Mouse (Mus musculus) gastrocnemius, postnatal 4 days (tissue): ENCODE results near the gene Gcgr. TPM values are rescaled to one million over a fixed set of nuclear protein-coding genes. Genes with fewer than 3 reads are reported as not detected.
"Not testable (repeated sequence)": the region's sequence is repeated elsewhere in the genome, so short reads cannot be mapped to it uniquely, and the experiment has no call there.

Experiments
- DNase-seq, 2 experiments: peaks; one replicate each; pipeline ENCODE4 v3.0.0; 2021 to 2022; ENCODE audit warnings: low spot score in 2 of 2, mixed read lengths in 2 of 2
- total RNA-seq, 2 experiments: library from RNA; stranded (reverse); gene quantifications; 2 replicates each; pipeline ENCODE4 v1.2.3; 2021

The Gcgr gene
- total RNA-seq, 2 experiments from 2014 or later: 0.26 TPM; not detected in 1

GRCm38 (mm10) chr11:120505661-120506060 is 24.8 kb upstream of the Gcgr start:
- DNase-seq: no peak

DNA sequence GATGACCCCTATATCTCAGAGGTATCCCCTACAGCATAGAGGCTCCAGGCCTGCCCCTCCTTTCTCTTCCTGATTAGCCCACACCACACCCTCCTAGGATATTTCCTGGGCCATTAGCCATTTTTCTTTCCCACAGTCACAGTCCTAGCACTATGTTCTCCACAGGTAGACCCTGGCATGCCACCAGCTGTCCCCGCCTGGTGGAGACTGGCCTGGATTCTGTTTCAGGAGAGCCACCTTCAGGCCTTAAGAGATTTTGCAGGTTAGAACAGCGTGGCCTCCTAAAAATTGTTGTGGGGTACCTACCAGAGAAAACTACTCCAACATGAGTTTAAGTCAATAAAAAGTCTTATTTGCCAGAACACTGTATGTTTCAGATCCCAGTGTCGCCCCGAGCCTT is 23.6 kb upstream of the Gcgr start:
- no peak for DNase-seq

GRCm38 (mm10) chr11:120507611-120508289 is 22.7 kb upstream of the Gcgr start:
- DNase-seq: no peak

DNA sequence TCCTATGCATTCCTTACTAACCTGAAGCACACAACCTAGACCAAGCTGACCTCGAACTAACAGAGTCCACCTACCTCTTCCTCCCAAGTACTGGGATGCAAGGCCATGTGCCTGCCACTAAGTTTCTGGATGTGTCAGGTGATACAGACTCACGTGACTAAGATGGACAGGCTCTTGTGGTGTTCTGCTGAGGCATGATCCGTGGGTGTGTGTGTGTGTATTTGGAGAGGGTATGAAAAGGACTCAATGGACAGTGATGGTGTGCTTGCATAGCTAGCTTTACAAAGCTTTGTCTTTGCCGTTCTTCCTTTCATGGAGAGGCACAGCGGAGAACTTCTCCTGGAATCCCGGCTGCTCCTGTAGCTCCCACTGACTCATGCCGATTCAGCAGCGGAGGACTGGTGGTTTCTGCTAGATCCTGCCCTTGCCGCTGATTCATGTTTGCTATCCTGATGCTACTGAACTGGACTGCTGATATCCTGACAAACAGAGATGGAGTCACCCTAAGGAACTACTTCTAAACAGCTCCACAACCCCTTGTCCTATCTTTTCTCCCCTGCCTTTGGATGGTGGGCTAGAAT is 22.1 kb upstream of the Gcgr start:
- no peak for DNase-seq

- no peak for DNase-seq
Observed at GRCm38 (mm10) chr11:120509940-120510339, 20.6 kb upstream of the Gcgr start.

DNA sequence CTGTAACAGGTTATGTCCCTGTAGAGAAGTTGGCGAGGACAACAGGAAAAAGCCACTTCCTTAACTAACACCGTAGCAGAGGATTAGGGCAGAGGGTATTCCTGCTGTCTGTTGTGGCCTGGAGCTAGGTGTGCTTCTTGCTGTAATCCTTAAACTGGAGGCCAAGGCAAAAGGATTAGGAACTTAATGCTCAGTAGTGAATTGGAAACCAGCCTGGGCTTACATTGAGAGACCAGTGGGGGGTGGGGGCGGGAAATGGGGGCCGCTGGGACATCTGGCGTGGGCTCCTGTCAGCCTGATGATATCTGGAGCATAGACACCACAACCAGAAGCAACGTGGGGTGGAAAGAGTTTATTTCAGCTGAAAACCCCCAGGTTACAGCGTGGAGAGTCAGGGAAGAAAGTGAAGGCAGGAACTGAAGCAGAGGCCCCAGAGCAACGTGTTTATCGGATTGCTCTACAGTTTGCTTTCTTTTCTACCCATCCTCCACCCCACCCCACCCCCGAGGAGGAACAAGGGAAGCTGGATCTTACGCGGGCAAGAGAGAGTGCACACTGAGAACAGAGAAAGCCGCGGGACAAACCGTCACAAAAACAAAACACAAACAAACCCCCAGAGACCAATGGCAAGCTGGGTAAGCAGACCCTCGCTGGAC is 20.0 kb upstream of the Gcgr start:
- DNase-seq: no peak

DNA sequence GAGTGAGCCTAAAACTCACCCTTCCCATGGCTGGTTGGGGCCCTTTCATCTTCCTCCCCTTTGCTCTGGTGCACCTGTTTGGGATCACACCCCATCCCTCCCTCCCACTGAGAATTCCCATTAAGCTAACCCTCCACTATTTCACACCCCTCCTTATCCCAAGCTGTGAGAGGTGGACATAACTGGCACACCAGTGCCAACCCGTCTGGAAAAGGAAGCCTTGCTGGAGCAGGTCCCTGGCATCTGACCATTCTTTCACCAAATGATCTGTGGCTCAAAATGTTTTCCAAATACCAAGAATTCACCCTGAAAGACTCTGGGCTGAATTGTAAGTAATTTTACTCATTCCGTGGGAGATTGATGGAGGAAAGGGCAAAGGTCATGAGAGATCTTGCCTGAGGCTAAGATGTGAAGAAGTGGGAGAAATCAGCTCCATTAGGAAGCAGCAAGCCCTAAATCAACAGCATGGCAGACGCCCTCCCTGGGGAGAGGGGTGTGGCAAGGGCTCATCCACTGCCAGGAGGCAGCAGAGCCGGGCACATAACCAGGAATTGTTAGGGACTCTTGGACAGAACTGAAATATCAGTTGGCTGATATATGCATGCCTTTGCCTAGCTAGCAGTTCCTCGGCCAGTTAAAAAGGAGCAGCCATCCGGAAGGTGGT is 17.6 kb upstream of the Gcgr start:
- no peak for DNase-seq

DNA sequence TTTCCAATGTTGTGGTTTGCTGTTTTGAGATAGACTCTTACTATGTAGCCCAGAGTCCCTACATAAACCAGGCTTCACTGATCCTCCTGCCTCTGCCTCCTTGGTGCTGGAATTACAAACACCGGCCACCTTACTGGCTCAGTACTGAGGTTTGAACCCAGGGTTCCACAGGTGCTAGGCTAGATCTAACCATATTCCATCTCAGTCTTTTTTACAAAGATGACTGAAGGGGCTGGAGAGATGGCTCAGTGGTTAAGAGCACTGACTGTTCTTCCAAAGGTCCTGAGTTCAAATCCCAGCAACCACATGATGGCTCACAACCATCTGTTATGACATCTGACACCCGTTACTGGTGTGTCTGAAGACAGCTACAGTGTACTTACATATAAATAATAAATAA is 16.2 kb upstream of the Gcgr start:
- not testable (repeated sequence) for DNase-seq

- peak; percentile 84 to 86 for DNase-seq
Observed at GRCm38 (mm10) chr11:120515611-120516010, 14.9 kb upstream of the Gcgr start.

DNA sequence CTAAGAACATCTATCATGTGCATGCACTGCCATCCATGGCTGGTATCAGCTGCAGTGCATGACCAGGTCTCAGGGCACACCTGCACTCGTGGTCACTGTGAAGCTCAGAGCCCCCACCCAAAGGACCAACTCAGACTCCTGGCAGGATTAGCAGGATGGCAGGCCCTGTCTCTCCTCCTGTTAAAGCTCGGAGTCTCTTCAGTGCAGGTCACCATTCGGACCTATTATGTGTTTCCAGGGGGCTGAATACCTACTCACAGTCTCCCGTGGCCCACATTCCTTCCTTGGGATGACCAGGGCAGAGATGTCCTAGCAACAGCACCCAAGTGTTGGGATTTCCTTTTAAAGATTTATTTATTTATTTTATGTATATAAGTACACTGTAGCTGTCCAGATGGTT is 13.4 kb upstream of the Gcgr start:
- DNase-seq: no peak

- peak in 1 of 2 experiments; percentile 14 for DNase-seq
Observed at GRCm38 (mm10) chr11:120518027-120518426, 12.5 kb upstream of the Gcgr start.

DNA sequence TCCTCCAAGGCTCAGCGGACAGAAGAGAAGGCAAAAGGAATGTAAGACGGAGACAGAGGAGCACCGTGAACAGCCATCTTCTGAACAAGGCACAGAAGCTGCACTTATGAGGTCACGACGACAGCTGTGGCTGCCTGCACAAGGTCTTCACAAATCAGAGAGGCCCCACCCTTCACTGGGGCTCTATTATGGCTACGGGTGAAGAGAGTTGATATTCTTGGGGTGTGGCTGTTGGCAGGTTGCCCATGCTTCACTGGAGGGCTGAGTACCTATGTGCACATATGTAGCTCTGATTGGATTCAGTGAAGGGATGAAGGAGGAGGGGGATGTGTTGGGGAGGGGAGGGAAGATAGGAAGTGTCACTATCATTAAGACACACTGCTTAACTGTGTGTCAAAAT is 11.9 kb upstream of the Gcgr start:
- DNase-seq: no peak

GRCm38 (mm10) chr11:120519738-120520137 is 10.8 kb upstream of the Gcgr start:
- DNase-seq: peak in 1 of 2 experiments; percentile 43

GRCm38 (mm10) chr11:120520498-120520897 is 10.0 kb upstream of the Gcgr start:
- no peak for DNase-seq

- DNase-seq: peak in 1 of 2 experiments; percentile 21
Observed at GRCm38 (mm10) chr11:120520967-120521540, 9.4 kb upstream of the Gcgr start.

- no peak for DNase-seq
Observed at GRCm38 (mm10) chr11:120522581-120522980, 7.9 kb upstream of the Gcgr start.

- no peak for DNase-seq
Observed at GRCm38 (mm10) chr11:120525959-120526358, 4.5 kb upstream of the Gcgr start.

- no peak for DNase-seq
Observed at GRCm38 (mm10) chr11:120527690-120528354, 2.7 kb upstream of the Gcgr start.

DNA sequence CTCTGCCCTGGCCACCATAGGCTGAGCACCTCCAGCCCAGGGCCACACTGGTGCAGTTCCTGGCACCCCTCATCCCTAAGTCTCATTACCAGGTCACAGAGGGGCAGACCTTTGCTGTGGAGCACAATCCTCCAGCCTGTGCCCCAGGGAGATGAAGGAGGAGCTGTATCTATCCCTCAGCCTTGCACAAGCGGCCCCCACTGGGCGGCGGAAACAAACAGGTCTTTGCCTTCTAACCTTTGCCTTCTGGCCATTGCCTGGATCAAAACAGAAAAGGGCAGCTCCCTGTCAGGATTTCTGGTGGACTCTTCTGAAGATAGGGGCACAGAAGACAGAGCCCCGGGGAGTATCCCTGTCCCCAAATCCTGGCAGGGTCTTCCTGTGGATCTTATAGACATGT is 1.6 kb upstream of the Gcgr start:
- no peak for DNase-seq

GRCm38 (mm10) chr11:120531646-120532045 is 1.1 kb downstream of the Gcgr start:
- DNase-seq: no peak

GRCm38 (mm10) chr11:120534093-120534492 is 3.6 kb downstream of the Gcgr start:
- DNase-seq: no peak
